In genomic region chr3:37876016-37876765, GRCm38 (mm10) we compare ENCODE assay signal across 9 mouse cellular contexts.
DNase-seq lines count a peak whose midpoint lies in the region; ATAC-seq and TF ChIP-seq lines count a peak whose summit lies in the region.
"Had no signal": no experiment of that assay in that cellular context is flagged by ENCODE, and none has a peak within 500 bp of the region (broad histone marks: within the 10 kb centered on the region; RNA-seq: fewer than 3 reads in every experiment).

No protein-coding gene starts in this region.

- ATAC-seq in midbrain, embryonic 11.5 days (ENCODE audit: low FRiP score): no peak
- no peak for ATAC-seq in midbrain, embryonic 13.5 days
- peak; percentile 20 for ATAC-seq in heart, embryonic 16.5 days (replicated peaks; ENCODE audit: extremely low read depth, insufficient read depth, low FRiP score)
- ATAC-seq in limb, embryonic 15.5 days (ENCODE audit: insufficient number of reproducible peaks, low FRiP score, low TSS enrichment, low read depth): no peak
- peak; percentile 20; the same call in 1 of the 2 replicates for ATAC-seq in stomach, postnatal 0 days (ENCODE audit: low FRiP score, low TSS enrichment)

- H3K9me3 ChIP-seq in midbrain, embryonic 11.5 days (ENCODE audit: control insufficient read depth, low read length): no peaks in the 10 kb centered on the region
- H3K9me3 ChIP-seq in midbrain, embryonic 13.5 days: no peaks in the 10 kb centered on the region
- no peaks in the 10 kb centered on the region for H3K9me3 ChIP-seq in heart, embryonic 16.5 days (replicated peaks; ENCODE audit: control insufficient read depth, low read length)
- H3K9me3 ChIP-seq in limb, embryonic 15.5 days: no peaks in the 10 kb centered on the region
- no peaks in the 10 kb centered on the region for H3K9me3 ChIP-seq in stomach, postnatal 0 days (ENCODE audit: control insufficient read depth, low read length)

- TF ChIP-seq EP300 in stomach, postnatal 0 days (optimal IDR thresholded peaks at IDR 0.05): no peak

- H3K9ac ChIP-seq in midbrain, embryonic 11.5 days (ENCODE audit: low read length): no peak overlapping the region
- no peak overlapping the region for H3K9ac ChIP-seq in midbrain, embryonic 13.5 days (replicated peaks)
- peak overlapping the region; percentile 42 for H3K9ac ChIP-seq in heart, embryonic 16.5 days (ENCODE audit: low read length)
- H3K9ac ChIP-seq in limb, embryonic 15.5 days: no peak overlapping the region
- H3K9ac ChIP-seq in stomach, postnatal 0 days (ENCODE audit: low read length): no peak overlapping the region

- H3K4me2 ChIP-seq in midbrain, embryonic 11.5 days: no peak overlapping the region
- H3K4me2 ChIP-seq in midbrain, embryonic 13.5 days (replicated peaks): no peak overlapping the region
- peak overlapping the region; percentile 5; the same call in 1 of the 2 replicates for H3K4me2 ChIP-seq in heart, embryonic 16.5 days (ENCODE audit: low read depth, low read length)
- H3K4me2 ChIP-seq in limb, embryonic 15.5 days: no peak overlapping the region
- H3K4me2 ChIP-seq in stomach, postnatal 0 days (replicated peaks; ENCODE audit: low read depth): no peak overlapping the region

- 87% methylated on average over 13 of the region's 13 CpGs for WGBS in midbrain, embryonic 11.5 days
- 86% methylated on average over 13 of the region's 13 CpGs for WGBS in midbrain, embryonic 13.5 days
- 62% methylated on average over 13 of the region's 13 CpGs for WGBS in heart, embryonic 16.5 days
- WGBS in limb, embryonic 15.5 days: 75% methylated on average over 13 of the region's 13 CpGs
- 67% methylated on average over 13 of the region's 13 CpGs for WGBS in stomach, postnatal 0 days

- no peak for TF ChIP-seq CTCF in stomach, postnatal 0 days (IDR thresholded peaks at IDR 0.05; ENCODE audit: low read depth)

- H3K36me3 ChIP-seq in midbrain, embryonic 11.5 days (ENCODE audit: control insufficient read depth, insufficient read depth, low read length): no peaks in the 10 kb centered on the region
- no peaks in the 10 kb centered on the region for H3K36me3 ChIP-seq in midbrain, embryonic 13.5 days
- no peaks in the 10 kb centered on the region for H3K36me3 ChIP-seq in heart, embryonic 16.5 days (ENCODE audit: control insufficient read depth, insufficient read depth)
- no peaks in the 10 kb centered on the region for H3K36me3 ChIP-seq in limb, embryonic 15.5 days
- H3K36me3 ChIP-seq in stomach, postnatal 0 days (ENCODE audit: control insufficient read depth, insufficient read depth, low read length): no peaks in the 10 kb centered on the region

- no peaks in the 10 kb centered on the region for H3K4me1 ChIP-seq in midbrain, embryonic 11.5 days (ENCODE audit: control insufficient read depth, insufficient read depth, low read length)
- 0 out of 2 replicates have a peak, but pooled peaks cover 4% of the 10 kb centered on the region for H3K4me1 ChIP-seq in midbrain, embryonic 13.5 days (replicated peaks)
- peaks cover 21% of the 10 kb centered on the region for H3K4me1 ChIP-seq in heart, embryonic 16.5 days (ENCODE audit: control insufficient read depth, insufficient read depth, low read length)
- peaks cover 19% of the 10 kb centered on the region for H3K4me1 ChIP-seq in limb, embryonic 15.5 days
- peaks cover 7% of the 10 kb centered on the region; the same call in 1 of the 2 replicates for H3K4me1 ChIP-seq in stomach, postnatal 0 days (replicated peaks; ENCODE audit: control insufficient read depth, insufficient read depth)

- H3K27ac ChIP-seq in midbrain, embryonic 11.5 days (ENCODE audit: low read depth, low read length): no peak overlapping the region
- H3K27ac ChIP-seq in midbrain, embryonic 13.5 days: no peak overlapping the region
- H3K27ac ChIP-seq in heart, embryonic 16.5 days (ENCODE audit: low read length): peak overlapping the region; percentile 99
- peak overlapping the region; percentile 92 for H3K27ac ChIP-seq in limb, embryonic 15.5 days
- peak overlapping the region; percentile 87 for H3K27ac ChIP-seq in stomach, postnatal 0 days (replicated peaks)

- H3K27me3 ChIP-seq in midbrain, embryonic 11.5 days (ENCODE audit: control insufficient read depth, insufficient read depth, low read length): no peaks in the 10 kb centered on the region
- H3K27me3 ChIP-seq in midbrain, embryonic 13.5 days: no peaks in the 10 kb centered on the region
- no peaks in the 10 kb centered on the region for H3K27me3 ChIP-seq in heart, embryonic 16.5 days (ENCODE audit: control insufficient read depth, insufficient read depth, low read length)
- no peaks in the 10 kb centered on the region for H3K27me3 ChIP-seq in limb, embryonic 15.5 days
- H3K27me3 ChIP-seq in stomach, postnatal 0 days (ENCODE audit: control insufficient read depth, insufficient read depth, low read length): no peaks in the 10 kb centered on the region

- H3K4me3 ChIP-seq in midbrain, embryonic 11.5 days (ENCODE audit: low read depth, low read length): no peak overlapping the region
- no peak overlapping the region for H3K4me3 ChIP-seq in midbrain, embryonic 13.5 days (replicated peaks)
- no peak overlapping the region for H3K4me3 ChIP-seq in heart, embryonic 16.5 days (ENCODE audit: low read length)
- no peak overlapping the region for H3K4me3 ChIP-seq in limb, embryonic 15.5 days
- H3K4me3 ChIP-seq in stomach, postnatal 0 days (ENCODE audit: low read depth, low read length): no peak overlapping the region

- peak; percentile 79 for DNase-seq in midbrain, embryonic 11.5 days (ENCODE audit: low spot score, missing footprints)
- DNase-seq in stomach, postnatal 0 days (ENCODE audit: low spot score): no peak
- DNase-seq in frontal cortex, postnatal 36 days (ENCODE audit: low spot score in 2 of 2): no peak
- no peak for DNase-seq in urinary bladder, postnatal 36 days (ENCODE audit: low spot score in 2 of 2)
- DNase-seq: cerebellum, adult 8-10 months; spleen, adult 18-20 months had no signal

Comparison
In these comparisons a context has a peak if more than half of its experiments do, and no peak if none do; other contexts are left out.
1. ATAC-seq: peak in heart, embryonic 16.5 days (single experiment) and stomach, postnatal 0 days (single experiment); none in midbrain, embryonic 11.5 days (single experiment), midbrain, embryonic 13.5 days (single experiment) and limb, embryonic 15.5 days (single experiment).
2. H3K27ac ChIP-seq: peak in heart, embryonic 16.5 days (single experiment), limb, embryonic 15.5 days (single experiment) and stomach, postnatal 0 days (single experiment); none in midbrain, embryonic 11.5 days (single experiment) and midbrain, embryonic 13.5 days (single experiment).